Mouse (Mus musculus) small intestine, adult 2 months (tissue): ENCODE results near the gene Adcyap1r1.

ENCODE experiments used
- CTCF ChIP-seq: fragments of 200-500 bp; IDR thresholded peaks from 2 replicates; pipeline ENCODE4 v1.5.1; 2012; ENCODE audit warnings: low read depth, mild to moderate bottlenecking, control low read depth, inconsistent platforms, low read length, moderate library complexity, mixed read lengths; ENCODE audit not compliant: insufficient replicate concordance, insufficient read length; ENCODE audit errors: extremely low read depth
- POLR2A ChIP-seq: fragments of 200-500 bp; IDR thresholded peaks from 2 replicates; pipeline ENCODE4 v1.6.1; 2012; ENCODE audit warnings: low read depth, mild to moderate bottlenecking, control low read depth, inconsistent platforms, low read length, moderate library complexity

- TF ChIP-seq CTCF (no peak), POLR2A (no peak)
These were observed 84.7 kb downstream of the Adcyap1r1 start for GRCm38 (mm10) chr6:55536469-55536868.
